Mouse (Mus musculus): ENCODE measurements at regions not wholly inside any gene's neighbourhood (a gene's known extent, or its start where the extent isn't known, plus 50 kb on each side); places are given as distances from the start of the nearest gene placed in this dataset.

- no peak for ATAC-seq (ENCODE audit: insufficient number of reproducible peaks, insufficient read depth, low FRiP score, low TSS enrichment, low read depth)
- 88% methylated on average over 7 of the region's 7 CpGs for WGBS
- peaks cover 45% of the 10 kb centered on the region for H3K27me3 ChIP-seq
Measured at GRCm38 (mm10) chr14:72292656-72293299, 198.9 kb downstream of the Gm9195 start.

DNA sequence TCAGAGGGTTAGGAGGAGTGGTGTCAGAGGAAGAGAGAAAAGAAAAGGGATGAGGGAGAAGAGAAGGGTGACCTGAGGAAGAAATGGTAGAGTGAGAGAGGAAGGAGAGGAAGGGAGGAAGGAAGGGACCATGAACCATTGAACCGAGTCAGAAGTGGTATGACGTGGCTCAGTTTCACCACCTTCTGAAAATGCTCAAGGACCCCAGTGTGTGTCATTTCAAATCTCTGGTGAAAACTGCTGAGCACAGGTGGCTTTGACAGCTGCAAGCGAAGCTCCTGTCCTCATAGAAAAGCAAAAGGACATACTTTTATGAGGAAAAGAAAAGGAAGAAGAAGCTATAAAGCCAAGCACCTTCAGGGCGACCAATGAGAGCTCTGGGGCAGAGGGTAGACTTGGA lies 214.3 kb downstream of the Gm9195 start:
- no peak overlapping the region for H3K27ac ChIP-seq
- H3K4me2 ChIP-seq = no peak overlapping the region
- WGBS = 80% methylated on average over 4 of the region's 4 CpGs
- no peaks in the 10 kb centered on the region for H3K36me3 ChIP-seq
- H3K4me1 ChIP-seq (replicated peaks) = no peaks in the 10 kb centered on the region
- H3K4me3 ChIP-seq (replicated peaks) = no peak overlapping the region
- no peak for ATAC-seq (ENCODE audit: insufficient number of reproducible peaks, insufficient read depth, low FRiP score, low TSS enrichment, low read depth)
- no peaks in the 10 kb centered on the region for H3K27me3 ChIP-seq
- H3K9ac ChIP-seq (replicated peaks) = no peak overlapping the region
- no peaks in the 10 kb centered on the region for H3K9me3 ChIP-seq

More at GRCm38 (mm10) chr14:72292656-72293299, 198.9 kb downstream of the Gm9195 start:
- Histone ChIP-seq H3K36me3 (no peaks in the 10 kb centered on the region), H3K4me1 (replicated peaks) (peaks cover 13% of the 10 kb centered on the region), H3K9ac (replicated peaks) (no peak overlapping the region), H3K27ac (no peak overlapping the region), H3K9me3 (no peaks in the 10 kb centered on the region), H3K4me2 (no peak overlapping the region), H3K4me3 (replicated peaks) (no peak overlapping the region)

DNA sequence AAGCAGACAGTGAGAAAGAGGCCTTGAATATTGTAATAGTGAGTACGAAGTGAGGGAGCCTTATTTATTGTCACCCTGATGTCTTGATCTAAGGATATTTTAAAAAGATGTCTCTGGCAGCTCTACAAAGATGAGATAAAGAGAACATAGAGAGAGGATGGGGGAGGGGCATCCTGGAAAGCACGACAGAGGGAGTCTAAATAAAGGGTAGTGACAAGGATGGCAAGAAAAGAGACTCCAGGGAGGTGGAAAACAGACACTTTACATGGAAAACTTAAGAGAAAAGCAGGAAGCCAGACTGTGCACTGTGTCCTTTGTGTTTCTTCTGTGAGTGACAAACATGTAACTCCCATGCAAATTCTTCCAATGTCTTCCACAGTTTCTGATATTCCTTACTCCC lies 232.4 kb downstream of the Gm9195 start:
- no peak for ATAC-seq (ENCODE audit: insufficient number of reproducible peaks, insufficient read depth, low FRiP score, low TSS enrichment, low read depth)
- H3K4me1 ChIP-seq (replicated peaks) = no peaks in the 10 kb centered on the region
- 55% methylated on average over 2 of the region's 2 CpGs for WGBS

GRCm38 (mm10) chr14:72241872-72242271 lies 249.8 kb downstream of the Gm9195 start:
- Histone ChIP-seq H3K36me3 (no peaks in the 10 kb centered on the region), H3K4me1 (replicated peaks) (no peaks in the 10 kb centered on the region), H3K9ac (replicated peaks) (no peak overlapping the region), H3K4me2 (no peak overlapping the region), H3K4me3 (replicated peaks) (no peak overlapping the region), H3K27ac (no peak overlapping the region), H3K9me3 (no peaks in the 10 kb centered on the region), H3K27me3 (no peaks in the 10 kb centered on the region)
- WGBS = 81% methylated on average over 4 of the region's 4 CpGs
- ATAC-seq (ENCODE audit: insufficient number of reproducible peaks, insufficient read depth, low FRiP score, low TSS enrichment, low read depth) = no peak

More for the DNA sequence above, 232.4 kb downstream of the Gm9195 start:
- Histone ChIP-seq H3K4me2 (no peak overlapping the region), H3K27me3 (no peaks in the 10 kb centered on the region), H3K9ac (replicated peaks) (no peak overlapping the region), H3K27ac (no peak overlapping the region), H3K9me3 (no peaks in the 10 kb centered on the region), H3K36me3 (no peaks in the 10 kb centered on the region), H3K4me3 (replicated peaks) (no peak overlapping the region)

- H3K27ac ChIP-seq = no peak overlapping the region
- no peak overlapping the region for H3K4me3 ChIP-seq (replicated peaks)
- no peaks in the 10 kb centered on the region for H3K36me3 ChIP-seq
- no peak overlapping the region for H3K9ac ChIP-seq (replicated peaks)
- no peak for ATAC-seq (ENCODE audit: insufficient number of reproducible peaks, insufficient read depth, low FRiP score, low TSS enrichment, low read depth)
- no peaks in the 10 kb centered on the region for H3K4me1 ChIP-seq (replicated peaks)
- H3K9me3 ChIP-seq = no peaks in the 10 kb centered on the region
- WGBS = 52% methylated on average over 4 of the region's 4 CpGs
- no peaks in the 10 kb centered on the region for H3K27me3 ChIP-seq
- H3K4me2 ChIP-seq = no peak overlapping the region
Measured at GRCm38 (mm10) chr14:72240272-72240671, 251.4 kb downstream of the Gm9195 start.

DNA sequence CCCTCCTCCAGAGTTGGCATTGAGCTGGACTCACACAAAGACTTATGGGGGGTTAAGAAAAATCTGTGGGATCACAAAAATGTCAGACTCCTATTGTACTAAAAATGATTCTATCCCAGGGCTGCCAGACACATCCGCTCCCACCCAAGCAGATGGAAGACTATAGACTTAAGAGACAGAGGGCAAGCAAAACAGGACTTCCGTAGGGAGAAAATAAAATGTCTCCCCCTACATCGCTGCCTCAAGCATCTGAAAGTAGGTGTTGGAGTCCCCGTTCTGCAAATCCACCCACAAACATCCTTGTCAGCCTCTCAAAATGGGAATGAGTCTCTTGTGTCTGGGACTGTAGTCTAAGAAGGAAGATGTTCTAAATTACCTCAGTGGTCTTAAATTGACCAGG lies 253.3 kb downstream of the Gm9195 start:
- Histone ChIP-seq H3K4me1 (replicated peaks) (no peaks in the 10 kb centered on the region), H3K9me3 (no peaks in the 10 kb centered on the region), H3K27me3 (no peaks in the 10 kb centered on the region), H3K4me2 (no peak overlapping the region), H3K27ac (no peak overlapping the region), H3K9ac (replicated peaks) (no peak overlapping the region), H3K36me3 (no peaks in the 10 kb centered on the region), H3K4me3 (replicated peaks) (no peak overlapping the region)
- ATAC-seq (ENCODE audit: insufficient number of reproducible peaks, insufficient read depth, low FRiP score, low TSS enrichment, low read depth) = no peak
- WGBS = 93% methylated on average over 4 of the region's 4 CpGs

DNA sequence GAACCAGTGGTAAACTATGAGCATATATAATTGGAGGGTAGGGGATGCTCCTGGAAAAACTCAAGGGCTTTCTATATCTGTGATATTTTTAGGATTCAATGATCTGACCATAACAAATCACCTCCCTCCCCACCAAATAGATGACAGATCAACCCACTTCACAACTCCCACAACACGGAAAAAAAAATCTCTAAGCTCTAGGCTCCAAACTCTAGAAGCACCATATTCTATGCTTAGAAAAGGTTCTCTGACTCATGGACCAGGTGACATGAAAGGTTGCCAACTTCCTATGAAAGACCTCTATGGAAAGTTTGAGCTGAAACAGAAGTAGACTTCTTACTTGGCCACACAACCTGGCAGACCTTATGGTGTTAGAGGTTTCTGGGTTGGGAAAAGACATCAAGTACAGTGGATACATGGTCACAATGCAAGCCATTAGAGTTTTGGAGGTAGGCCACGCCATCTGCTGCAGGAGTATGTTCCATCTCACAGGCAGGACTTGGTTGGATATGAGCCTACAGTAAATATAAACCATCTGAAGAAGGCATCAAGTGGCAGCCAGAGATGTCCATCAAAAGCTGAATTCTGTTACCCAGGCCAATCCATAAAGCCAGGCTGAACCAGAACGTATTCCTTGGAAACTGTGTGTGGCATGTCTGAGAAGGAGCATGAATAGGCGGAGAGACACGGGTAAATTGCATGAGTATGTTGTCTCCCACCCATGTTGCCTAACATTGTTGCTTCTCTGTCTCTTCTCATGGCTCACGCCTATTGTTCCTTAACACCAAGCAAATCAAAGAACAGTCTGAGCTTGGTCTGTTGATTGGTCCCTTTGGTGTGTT lies 257.2 kb downstream of the Gm9195 start:
- H3K4me3 ChIP-seq (replicated peaks) = no peak overlapping the region
- no peaks in the 10 kb centered on the region for H3K27me3 ChIP-seq
- H3K9ac ChIP-seq (replicated peaks) = no peak overlapping the region
- H3K4me2 ChIP-seq = no peak overlapping the region
- 82% methylated on average over 6 of the region's 6 CpGs for WGBS
- H3K36me3 ChIP-seq = no peaks in the 10 kb centered on the region
- no peak for ATAC-seq (ENCODE audit: insufficient number of reproducible peaks, insufficient read depth, low FRiP score, low TSS enrichment, low read depth)
- H3K27ac ChIP-seq = no peak overlapping the region
- H3K9me3 ChIP-seq = no peaks in the 10 kb centered on the region
- no peaks in the 10 kb centered on the region for H3K4me1 ChIP-seq (replicated peaks)

DNA sequence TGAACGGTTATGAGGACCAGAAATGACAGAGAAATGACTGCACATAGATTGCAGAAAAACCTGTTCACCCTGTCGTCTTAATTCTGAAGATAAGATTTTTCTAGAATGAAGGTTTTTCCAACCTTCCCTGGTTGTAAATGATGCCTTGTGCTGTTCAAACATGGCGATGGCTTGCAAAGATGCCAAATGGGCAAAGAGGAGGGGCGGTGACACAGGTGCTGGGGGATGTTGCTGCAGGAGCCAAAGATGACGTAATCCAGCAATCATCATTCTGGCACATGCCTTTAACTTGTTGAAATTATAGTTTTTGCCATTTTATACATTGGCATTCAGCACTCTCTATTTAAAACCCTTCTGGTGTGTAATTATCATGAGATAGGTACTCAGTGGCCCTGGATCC lies 263.8 kb downstream of the Gm9195 start:
- Histone ChIP-seq H3K4me1 (replicated peaks) (no peaks in the 10 kb centered on the region), H3K27ac (no peak overlapping the region), H3K27me3 (no peaks in the 10 kb centered on the region), H3K9me3 (no peaks in the 10 kb centered on the region), H3K36me3 (no peaks in the 10 kb centered on the region), H3K9ac (replicated peaks) (no peak overlapping the region), H3K4me3 (replicated peaks) (no peak overlapping the region), H3K4me2 (no peak overlapping the region)
- ATAC-seq (ENCODE audit: insufficient number of reproducible peaks, insufficient read depth, low FRiP score, low TSS enrichment, low read depth) = no peak
- WGBS = 80% methylated on average over 5 of the region's 5 CpGs

DNA sequence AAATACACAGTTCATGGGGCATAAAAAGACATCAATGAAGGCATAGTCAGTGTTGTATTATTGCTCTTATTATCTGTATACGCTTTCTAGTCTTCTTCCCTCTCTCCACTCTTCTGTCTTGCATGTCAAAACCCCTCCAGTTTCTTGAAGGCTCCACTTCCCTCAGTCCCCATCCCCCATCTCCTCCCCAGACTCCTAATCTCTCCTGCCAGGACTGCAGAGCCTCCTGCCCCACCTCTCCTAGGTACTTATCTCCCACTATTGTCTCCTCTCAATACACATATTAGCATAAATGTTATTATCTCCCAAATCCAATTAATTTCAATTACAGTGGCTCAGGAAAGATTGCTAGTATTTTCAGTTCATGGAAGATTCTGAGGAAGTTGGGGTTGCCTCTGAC lies 264.2 kb downstream of the Gm9195 start:
- 76% methylated on average over 1 of the region's 1 CpGs for WGBS
- ATAC-seq (ENCODE audit: insufficient number of reproducible peaks, insufficient read depth, low FRiP score, low TSS enrichment, low read depth) = no peak
- H3K4me1 ChIP-seq (replicated peaks) = no peaks in the 10 kb centered on the region
- H3K27me3 ChIP-seq = no peaks in the 10 kb centered on the region
- H3K9ac ChIP-seq (replicated peaks) = no peak overlapping the region
- no peaks in the 10 kb centered on the region for H3K36me3 ChIP-seq
- H3K9me3 ChIP-seq = no peaks in the 10 kb centered on the region
- H3K4me3 ChIP-seq (replicated peaks) = no peak overlapping the region
- H3K27ac ChIP-seq = no peak overlapping the region
- H3K4me2 ChIP-seq = no peak overlapping the region

DNA sequence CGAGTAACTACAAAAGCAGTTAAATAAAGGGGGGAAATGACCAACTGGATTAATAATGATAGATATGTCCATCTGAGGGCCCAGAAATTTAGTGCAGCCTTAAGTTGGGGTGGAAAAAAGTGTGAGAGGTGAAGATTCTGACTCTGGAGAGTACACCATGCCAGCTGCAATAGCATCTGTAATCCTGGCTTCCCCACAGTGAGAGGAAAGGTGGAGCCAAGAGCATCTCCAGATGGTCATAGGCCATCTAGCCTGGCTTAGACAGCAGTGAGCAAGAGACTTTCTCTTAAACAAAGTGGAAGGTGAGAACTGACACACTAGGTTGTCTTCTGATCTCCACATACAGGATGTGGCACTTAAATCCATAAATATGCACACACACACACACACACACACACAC lies 264.7 kb downstream of the Gm9195 start:
- Histone ChIP-seq H3K4me2 (no peak overlapping the region), H3K36me3 (no peaks in the 10 kb centered on the region), H3K9ac (replicated peaks) (no peak overlapping the region), H3K4me3 (replicated peaks) (no peak overlapping the region), H3K4me1 (replicated peaks) (no peaks in the 10 kb centered on the region), H3K27ac (no peak overlapping the region), H3K9me3 (no peaks in the 10 kb centered on the region), H3K27me3 (no peaks in the 10 kb centered on the region)
- ATAC-seq (ENCODE audit: insufficient number of reproducible peaks, insufficient read depth, low FRiP score, low TSS enrichment, low read depth) = no peak
- WGBS = 77% methylated on average over 1 of the region's 1 CpGs

GRCm38 (mm10) chr14:72222836-72223235 lies 268.8 kb downstream of the Gm9195 start:
- H3K4me3 ChIP-seq (replicated peaks) = no peak overlapping the region

More at GRCm38 (mm10) chr14:72222836-72223235, 268.8 kb downstream of the Gm9195 start:
- Histone ChIP-seq H3K27ac (no peak overlapping the region), H3K36me3 (no peaks in the 10 kb centered on the region), H3K9ac (replicated peaks) (no peak overlapping the region), H3K4me1 (replicated peaks) (no peaks in the 10 kb centered on the region), H3K4me2 (no peak overlapping the region), H3K9me3 (no peaks in the 10 kb centered on the region), H3K27me3 (no peaks in the 10 kb centered on the region)
- WGBS = 41% methylated on average over 2 of the region's 2 CpGs
- ATAC-seq (ENCODE audit: insufficient number of reproducible peaks, insufficient read depth, low FRiP score, low TSS enrichment, low read depth) = no peak
